Mouse (Mus musculus) liver, embryonic 15.5 days (tissue): ENCODE results near the gene Fam149b. TPM values are rescaled to one million over a fixed set of nuclear protein-coding genes. Genes with fewer than 3 reads are reported as not detected.

Experiments
- ATAC-seq: fragments of 200-750 bp; cut with Nextera tagmentation; 2 replicates; pipeline ENCODE4 v1.8.0; 2017; ENCODE audit warnings: moderate number of reproducible peaks, mild to moderate bottlenecking, moderate library complexity; ENCODE audit not compliant: insufficient read depth
- H3K27ac ChIP-seq: fragments of 300-500 bp; sonication (generic); replicated peaks from 2 replicates; pipeline ENCODE4 v1.5.1; 2015; ENCODE audit warnings: mild to moderate bottlenecking, inconsistent platforms
- H3K27me3 ChIP-seq: fragments of 300-500 bp; sonication (generic); 2 replicates; pipeline ENCODE4 v1.6.1; 2015; ENCODE audit warnings: mild to moderate bottlenecking, inconsistent platforms
- H3K36me3 ChIP-seq: fragments of 300-500 bp; sonication (generic); replicated peaks from 2 replicates; pipeline ENCODE4 v1.6.1; 2015; ENCODE audit warnings: moderate library complexity, mild to moderate bottlenecking, inconsistent platforms
- H3K4me1 ChIP-seq: fragments of 300-500 bp; sonication (generic); replicated peaks from 2 replicates; pipeline ENCODE4 v1.6.1; 2015; ENCODE audit warnings: inconsistent platforms
- H3K4me2 ChIP-seq: fragments of 300-500 bp; sonication (generic); 2 replicates; pipeline ENCODE4 v1.6.1; 2015; ENCODE audit warnings: moderate library complexity, mild to moderate bottlenecking, inconsistent platforms
- H3K4me3 ChIP-seq: fragments of 300-500 bp; sonication (generic); replicated peaks from 2 replicates; pipeline ENCODE4 v1.5.1; 2015; ENCODE audit warnings: mild to moderate bottlenecking, inconsistent platforms
- H3K9ac ChIP-seq: fragments of 300-500 bp; sonication (generic); 2 replicates; pipeline ENCODE4 v1.6.1; 2015; ENCODE audit warnings: moderate library complexity, mild to moderate bottlenecking, inconsistent platforms
- H3K9me3 ChIP-seq: fragments of 300-500 bp; sonication (generic); replicated peaks from 2 replicates; pipeline ENCODE4 v1.6.1; 2016; ENCODE audit warnings: inconsistent platforms
- WGBS: fragments of 180-500 bp; shearing (Covaris S2); methylation state at CpG from one replicate; pipeline ENCODE4 v1.1.7; 2015; ENCODE audit warnings: mixed read lengths; ENCODE audit not compliant: insufficient replicate concordance; 5-methylcytosine and 5-hydroxymethylcytosine counted together
- polyA plus RNA-seq: library from polyadenylated mRNA; unstranded; fragments of >200 nt; fragmentation: Nextera tagmentation; extraction: Ambion mirVana; gene quantifications from 2 replicates; pipeline ENCODE4 v1.2.1, GENCODE M21; 2015

Fam149b gene
- polyA plus RNA-seq, 1 experiment from 2014 or later: 7.5 TPM

- peak overlapping the region; percentile 80 for H3K4me3 ChIP-seq
- H3K27ac ChIP-seq: peak overlapping the region; percentile 82
These were observed 41.6 kb downstream of the Fam149b start for GRCm38 (mm10) chr14:20389446-20390079.

GRCm38 (mm10) chr14:20392326-20392725, 44.4 kb downstream of the Fam149b start:
- 0 out of 2 replicates have a peak overlapping the region, but pooled peaks have one; percentile 36 for H3K27ac ChIP-seq
- H3K4me2 ChIP-seq: peak overlapping the region; percentile 81
- H3K9me3 ChIP-seq: no peaks in the 10 kb centered on the region
- H3K36me3 ChIP-seq: peaks cover 18% of the 10 kb centered on the region
- no peak overlapping the region for H3K9ac ChIP-seq
- peaks cover 36% of the 10 kb centered on the region for H3K4me1 ChIP-seq
- H3K27me3 ChIP-seq: no peaks in the 10 kb centered on the region
- 49% methylated on average over 4 of the region's 4 CpGs for WGBS
- peak overlapping the region; percentile 81; the same call in 1 of the 2 replicates for H3K4me3 ChIP-seq
- no peak for ATAC-seq

More at GRCm38 (mm10) chr14:20389446-20390079, 41.6 kb downstream of the Fam149b start:
- Histone ChIP-seq H3K27me3 (no peaks in the 10 kb centered on the region), H3K9me3 (no peaks in the 10 kb centered on the region), H3K4me2 (peak overlapping the region; percentile 74), H3K36me3 (peaks cover 41% of the 10 kb centered on the region), H3K9ac (peak overlapping the region; percentile 91; the same call in 1 of the 2 replicates), H3K4me1 (peaks cover 55% of the 10 kb centered on the region)
- no peak for ATAC-seq
- WGBS: 75% methylated on average over 8 of the region's 8 CpGs

GRCm38 (mm10) chr14:20393205-20393913, 45.4 kb downstream of the Fam149b start, which contains the start of gene Mrps16:
Gene Mrps16, minus strand, starts transcription at chr14:20393634.
- Histone ChIP-seq H3K4me2 (peak within 1 kb of the TSS; percentile 81), H3K27me3 (peaks cover 5% of the 10 kb centered on the region; the same call in 1 of the 2 replicates), H3K4me3 (peak within 1 kb of the TSS; percentile 81), H3K9ac (peak within 1 kb of the TSS; percentile 89), H3K9me3 (no peaks in the 10 kb centered on the region), H3K36me3 (peaks cover 18% of the 10 kb centered on the region), H3K4me1 (peaks cover 29% of the 10 kb centered on the region), H3K27ac (peak within 1 kb of the TSS; percentile 85)
- peak; percentile 96 for ATAC-seq
- under 1% methylated on average over 68 of the region's 68 CpGs for WGBS

GRCm38 (mm10) chr14:20397220-20397619, 49.3 kb downstream of the Fam149b start:
- Histone ChIP-seq H3K36me3 (no peaks in the 10 kb centered on the region), H3K9ac (no peak overlapping the region), H3K4me2 (no peak overlapping the region), H3K9me3 (no peaks in the 10 kb centered on the region), H3K27ac (no peak overlapping the region), H3K4me1 (peaks cover 17% of the 10 kb centered on the region), H3K4me3 (no peak overlapping the region), H3K27me3 (peaks cover 5% of the 10 kb centered on the region; the same call in 1 of the 2 replicates)
- WGBS: 72% methylated on average over 9 of the region's 9 CpGs
- no peak for ATAC-seq

- H3K9me3 ChIP-seq: no peaks in the 10 kb centered on the region
- H3K4me2 ChIP-seq: no peak overlapping the region
- H3K36me3 ChIP-seq: no peaks in the 10 kb centered on the region
- 36% methylated on average over 4 of the region's 4 CpGs for WGBS
- no peak overlapping the region for H3K4me3 ChIP-seq
- ATAC-seq: no peak
- peaks cover 5% of the 10 kb centered on the region; the same call in 1 of the 2 replicates for H3K27me3 ChIP-seq
- no peak overlapping the region for H3K27ac ChIP-seq
- no peak overlapping the region for H3K9ac ChIP-seq
- peaks cover 6% of the 10 kb centered on the region for H3K4me1 ChIP-seq
These were observed 50.9 kb downstream of the Fam149b start for GRCm38 (mm10) chr14:20398864-20399263.

- no peak for ATAC-seq
- Histone ChIP-seq H3K36me3 (no peaks in the 10 kb centered on the region), H3K9me3 (no peaks in the 10 kb centered on the region), H3K27ac (no peak overlapping the region), H3K4me2 (no peak overlapping the region), H3K27me3 (peaks cover 5% of the 10 kb centered on the region; the same call in 1 of the 2 replicates), H3K4me3 (no peak overlapping the region), H3K4me1 (no peaks in the 10 kb centered on the region), H3K9ac (no peak overlapping the region)
- 40% methylated on average over 1 of the region's 1 CpGs for WGBS
These were observed 52.1 kb downstream of the Fam149b start for GRCm38 (mm10) chr14:20400071-20400470.

GRCm38 (mm10) chr14:20422257-20422656, 74.3 kb downstream of the Fam149b start:
- H3K9ac ChIP-seq: no peak overlapping the region
- no peaks in the 10 kb centered on the region for H3K36me3 ChIP-seq
- no peaks in the 10 kb centered on the region for H3K27me3 ChIP-seq
- WGBS: 43% methylated on average over 7 of the region's 7 CpGs
- H3K4me2 ChIP-seq: no peak overlapping the region
- no peaks in the 10 kb centered on the region for H3K4me1 ChIP-seq
- ATAC-seq: no peak
- H3K27ac ChIP-seq: no peak overlapping the region
- H3K4me3 ChIP-seq: no peak overlapping the region
- no peaks in the 10 kb centered on the region for H3K9me3 ChIP-seq

GRCm38 (mm10) chr14:20423046-20423445, 75.1 kb downstream of the Fam149b start:
- H3K27me3 ChIP-seq: no peaks in the 10 kb centered on the region
- no peak overlapping the region for H3K4me3 ChIP-seq
- no peak overlapping the region for H3K4me2 ChIP-seq
- WGBS: 68% methylated on average over 6 of the region's 6 CpGs
- no peaks in the 10 kb centered on the region for H3K36me3 ChIP-seq
- no peaks in the 10 kb centered on the region for H3K9me3 ChIP-seq
- no peaks in the 10 kb centered on the region for H3K4me1 ChIP-seq
- H3K27ac ChIP-seq: no peak overlapping the region
- no peak overlapping the region for H3K9ac ChIP-seq
- ATAC-seq: no peak

GRCm38 (mm10) chr14:20428593-20428992, 80.6 kb downstream of the Fam149b start:
- Histone ChIP-seq H3K4me1 (no peaks in the 10 kb centered on the region), H3K4me3 (no peak overlapping the region), H3K27me3 (no peaks in the 10 kb centered on the region), H3K4me2 (no peak overlapping the region), H3K9me3 (no peaks in the 10 kb centered on the region), H3K27ac (no peak overlapping the region), H3K9ac (no peak overlapping the region), H3K36me3 (no peaks in the 10 kb centered on the region)
- WGBS: 31% methylated on average over 1 of the region's 1 CpGs
- no peak for ATAC-seq

- no peak for ATAC-seq
- 47% methylated on average over 1 of the region's 1 CpGs for WGBS
- Histone ChIP-seq H3K4me3 (no peak overlapping the region), H3K27me3 (no peaks in the 10 kb centered on the region), H3K27ac (no peak overlapping the region), H3K4me1 (no peaks in the 10 kb centered on the region), H3K36me3 (no peaks in the 10 kb centered on the region), H3K4me2 (no peak overlapping the region), H3K9me3 (no peaks in the 10 kb centered on the region), H3K9ac (no peak overlapping the region)
These were observed 81.9 kb downstream of the Fam149b start for GRCm38 (mm10) chr14:20429833-20430232.

GRCm38 (mm10) chr14:20431726-20432125, 83.8 kb downstream of the Fam149b start:
- Histone ChIP-seq H3K4me2 (no peak overlapping the region), H3K36me3 (no peaks in the 10 kb centered on the region), H3K4me3 (no peak overlapping the region), H3K27ac (no peak overlapping the region), H3K27me3 (no peaks in the 10 kb centered on the region), H3K4me1 (no peaks in the 10 kb centered on the region), H3K9ac (no peak overlapping the region), H3K9me3 (no peaks in the 10 kb centered on the region)
- 67% methylated on average over 6 of the region's 6 CpGs for WGBS
- no peak for ATAC-seq
